Mouse (Mus musculus): ENCODE results near the gene Best3. TPM values are rescaled to one million over a fixed set of nuclear protein-coding genes. Genes with fewer than 3 reads are reported as not detected.

The Best3 gene
- polyA plus RNA-seq, 1 experiment from 2014 or later: 0.90 TPM

DNA sequence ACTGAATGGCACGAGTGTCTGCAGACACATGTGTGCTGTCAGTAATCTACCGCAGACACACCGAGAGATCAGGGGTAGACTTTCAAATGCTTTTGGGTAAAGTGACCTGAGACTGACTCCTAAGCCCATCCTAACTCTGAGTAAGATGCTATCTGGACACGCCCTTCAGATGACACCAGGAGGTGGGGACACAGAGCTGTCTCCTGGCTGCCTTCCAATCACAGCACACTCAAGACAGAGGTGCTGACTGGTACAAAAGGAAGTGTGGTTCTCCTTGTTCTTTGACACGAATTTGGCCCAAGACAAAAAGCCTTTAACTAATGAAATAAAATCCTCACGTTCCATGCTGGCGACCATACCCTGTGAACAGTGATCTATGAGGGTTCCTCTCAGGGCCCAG is 87.1 kb downstream of the Best3 start:
- no peaks in the 10 kb centered on the region for H3K4me1 ChIP-seq
- no peaks in the 10 kb centered on the region for H3K9me3 ChIP-seq
- H3K4me2 ChIP-seq: no peak overlapping the region
- H3K9ac ChIP-seq: no peak overlapping the region
- no peak for ATAC-seq (ENCODE audit: insufficient number of reproducible peaks, low FRiP score, low TSS enrichment, low read depth)
- H3K36me3 ChIP-seq: peaks cover 65% of the 10 kb centered on the region
- WGBS: 85% methylated on average over 7 of the region's 7 CpGs
- H3K27ac ChIP-seq: no peak overlapping the region
- no peaks in the 10 kb centered on the region for H3K27me3 ChIP-seq
- no peak overlapping the region for H3K4me3 ChIP-seq

Other genes with a start within 250 kb of the Best3 start
- gene Myrfl, start 89.4 kb upstream of the Best3 start, polyA plus RNA-seq (2015; fragmentation: Nextera tagmentation; extraction: Ambion mirVana): 0.17 and 0.19 TPM in 2 replicates
- 25.0 and 29.2 TPM in 2 replicates for gene Rab3ip, start 35.5 kb upstream of the Best3 start, polyA plus RNA-seq (2015; fragmentation: Nextera tagmentation; extraction: Ambion mirVana)
- gene Gm10271, start 13.7 kb upstream of the Best3 start, polyA plus RNA-seq (2015; fragmentation: Nextera tagmentation; extraction: Ambion mirVana): not detected in 2 replicates
- not detected in 2 replicates for gene Lrrc10, start 59.0 kb downstream of the Best3 start, polyA plus RNA-seq (2015; fragmentation: Nextera tagmentation; extraction: Ambion mirVana)
- 210 and 233 TPM in 2 replicates for gene Cct2, start 77.5 kb downstream of the Best3 start, polyA plus RNA-seq (2015; fragmentation: Nextera tagmentation; extraction: Ambion mirVana)
- gene Frs2, start 162.2 kb downstream of the Best3 start, polyA plus RNA-seq (2015; fragmentation: Nextera tagmentation; extraction: Ambion mirVana): 18.5 and 20.6 TPM in 2 replicates
- 52.5 and 54.9 TPM in 2 replicates for gene Yeats4, start 238.2 kb downstream of the Best3 start, polyA plus RNA-seq (2015; fragmentation: Nextera tagmentation; extraction: Ambion mirVana)